Mouse (Mus musculus) spleen, postnatal 4 days (tissue): ENCODE results near the gene Gm3880.
"Not testable (repeated sequence)": the region's sequence is repeated elsewhere in the genome, so short reads cannot be mapped to it uniquely, and the experiment has no call there.

Experiments
- DNase-seq, 2 experiments: peaks; one replicate each; pipeline ENCODE4 v3.0.0; 2022; ENCODE audit warnings: low spot score in 2 of 2

Gene Gm3880

GRCm38 (mm10) chrX:102686872-102687271, at the start of gene Gm3880:
TSS of gene Gm3880 (minus strand) at chrX:102686972.
- not testable (repeated sequence) for DNase-seq

GRCm38 (mm10) chrX:102724226-102724625, 37.5 kb upstream of the Gm3880 start:
- not testable (repeated sequence) for DNase-seq

- not testable (repeated sequence) for DNase-seq
These were observed 20.8 kb upstream of the Gm3880 start, which contains the start of the genes Gm9112 and Dmrtc1b for GRCm38 (mm10) chrX:102707535-102707934. TSS of gene Gm9112 (minus strand) at chrX:102707635. TSS of gene Dmrtc1b (plus strand) at chrX:102707865.

- DNase-seq = not testable (repeated sequence)
These were observed 13.9 kb upstream of the Gm3880 start for GRCm38 (mm10) chrX:102700636-102701035.

GRCm38 (mm10) chrX:102689252-102689651, 2.5 kb upstream of the Gm3880 start:
- DNase-seq = not testable (repeated sequence)

- DNase-seq = not testable (repeated sequence)
These were observed 2.1 kb downstream of the Gm3880 start for GRCm38 (mm10) chrX:102684706-102685105.

GRCm38 (mm10) chrX:102666641-102667040, 20.1 kb downstream of the Gm3880 start:
- no peak for DNase-seq

- no peak for DNase-seq
These were observed 26.1 kb downstream of the Gm3880 start for GRCm38 (mm10) chrX:102660712-102661111.

- no peak for DNase-seq
These were observed 41.1 kb downstream of the Gm3880 start for GRCm38 (mm10) chrX:102645691-102646090.

GRCm38 (mm10) chrX:102645146-102645545, 41.6 kb downstream of the Gm3880 start:
- no peak for DNase-seq

GRCm38 (mm10) chrX:102644573-102644951, 42.2 kb downstream of the Gm3880 start:
- DNase-seq = no peak

- peak; percentile 60 to 76 for DNase-seq
These were observed 42.8 kb downstream of the Gm3880 start, which contains the start of gene Phka1 for GRCm38 (mm10) chrX:102643823-102644572. TSS of gene Phka1 (minus strand) at chrX:102644246.
